Mouse (Mus musculus) layer of hippocampus, adult 18-20 months (tissue): ENCODE measurements around the gene Tmem63a. TPM values are rescaled to one million over a fixed set of nuclear protein-coding genes. Genes with fewer than 3 reads are reported as not detected.
"Not testable (repeated sequence)": the region's sequence is repeated elsewhere in the genome, so short reads cannot be mapped to it uniquely, and the experiment has no call there.

ENCODE experiments used
- DNase-seq, 2 experiments: peaks; one replicate each; pipeline ENCODE4 v3.0.0; 2022; ENCODE audit warnings: low spot score in 2 of 2
- total RNA-seq, 2 experiments: library from RNA; stranded (reverse); gene quantifications; 2 replicates each; pipeline ENCODE4 v1.2.3; 2021

The Tmem63a gene
- total RNA-seq, 2 experiments from 2014 or later = 27.0 to 28.3 TPM

DNA sequence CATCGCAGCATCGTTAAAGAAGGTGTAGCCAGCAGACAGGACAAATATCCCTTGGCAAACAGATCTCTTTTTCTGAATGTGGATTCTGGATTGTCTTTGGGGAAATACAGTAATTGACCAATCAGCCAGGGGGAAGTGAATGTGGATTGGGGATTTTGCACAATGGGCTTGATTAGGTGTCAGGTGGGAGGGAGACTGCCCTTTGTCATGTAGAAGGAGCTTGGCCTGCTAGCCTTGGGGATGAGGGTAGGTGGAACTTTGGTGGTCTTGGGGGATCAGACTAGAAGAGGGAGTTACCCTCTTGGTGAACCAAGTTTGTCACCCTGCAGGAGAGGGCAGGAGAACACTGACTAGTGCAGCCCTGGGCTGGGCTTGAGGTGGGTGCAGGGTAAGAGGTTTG lies 17.4 kb upstream of the Tmem63a start:
- DNase-seq = no peak

DNA sequence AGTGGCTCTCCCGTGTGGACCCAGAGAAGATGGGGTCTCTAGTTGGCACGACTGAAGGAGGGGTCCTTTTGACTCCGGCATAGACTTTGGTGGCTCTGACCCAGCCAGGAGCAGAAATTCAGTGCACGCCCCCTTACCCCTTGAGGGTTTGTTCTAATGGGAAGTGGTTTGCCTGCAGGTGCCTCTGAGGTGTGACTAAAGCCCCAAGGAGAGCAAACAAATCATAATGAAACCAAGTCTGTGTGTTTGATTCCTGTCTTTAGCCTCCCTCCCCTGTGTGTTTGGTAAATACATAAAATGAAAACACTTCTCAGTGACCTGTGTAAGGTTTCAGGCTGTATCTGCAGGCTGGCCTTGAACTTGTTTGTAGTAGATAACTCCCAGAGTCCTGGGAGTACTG lies 15.9 kb upstream of the Tmem63a start:
- no peak for DNase-seq

- DNase-seq = no peak
Measured at GRCm38 (mm10) chr1:180929599-180929998, 12.5 kb upstream of the Tmem63a start.

GRCm38 (mm10) chr1:180931106-180931505 lies 11.0 kb upstream of the Tmem63a start:
- DNase-seq = no peak

DNA sequence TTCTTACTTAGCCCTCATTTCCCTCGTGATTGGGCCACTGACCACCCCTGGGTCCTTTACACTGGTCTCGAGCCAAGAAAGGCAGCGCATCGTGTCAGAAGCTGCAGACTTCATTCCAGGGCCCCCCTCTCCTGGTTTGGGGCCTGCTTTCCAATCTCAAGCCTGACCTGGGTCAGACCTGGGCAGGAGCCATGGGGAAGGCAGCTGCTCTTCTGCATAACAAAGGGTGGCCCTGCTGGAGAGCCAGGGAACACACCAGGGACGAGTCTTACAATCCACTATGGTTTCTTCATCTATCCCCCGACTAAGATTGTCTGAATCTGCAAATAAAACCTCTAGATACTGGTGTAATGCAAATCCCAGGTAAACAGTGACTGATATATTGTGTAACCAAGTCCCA lies 8.5 kb upstream of the Tmem63a start:
- no peak for DNase-seq

GRCm38 (mm10) chr1:180934467-180935419 lies 7.4 kb upstream of the Tmem63a start, which contains the start of gene Lefty1:
Gene Lefty1, plus strand, starts transcription at chr1:180935022.
- no peak for DNase-seq

DNA sequence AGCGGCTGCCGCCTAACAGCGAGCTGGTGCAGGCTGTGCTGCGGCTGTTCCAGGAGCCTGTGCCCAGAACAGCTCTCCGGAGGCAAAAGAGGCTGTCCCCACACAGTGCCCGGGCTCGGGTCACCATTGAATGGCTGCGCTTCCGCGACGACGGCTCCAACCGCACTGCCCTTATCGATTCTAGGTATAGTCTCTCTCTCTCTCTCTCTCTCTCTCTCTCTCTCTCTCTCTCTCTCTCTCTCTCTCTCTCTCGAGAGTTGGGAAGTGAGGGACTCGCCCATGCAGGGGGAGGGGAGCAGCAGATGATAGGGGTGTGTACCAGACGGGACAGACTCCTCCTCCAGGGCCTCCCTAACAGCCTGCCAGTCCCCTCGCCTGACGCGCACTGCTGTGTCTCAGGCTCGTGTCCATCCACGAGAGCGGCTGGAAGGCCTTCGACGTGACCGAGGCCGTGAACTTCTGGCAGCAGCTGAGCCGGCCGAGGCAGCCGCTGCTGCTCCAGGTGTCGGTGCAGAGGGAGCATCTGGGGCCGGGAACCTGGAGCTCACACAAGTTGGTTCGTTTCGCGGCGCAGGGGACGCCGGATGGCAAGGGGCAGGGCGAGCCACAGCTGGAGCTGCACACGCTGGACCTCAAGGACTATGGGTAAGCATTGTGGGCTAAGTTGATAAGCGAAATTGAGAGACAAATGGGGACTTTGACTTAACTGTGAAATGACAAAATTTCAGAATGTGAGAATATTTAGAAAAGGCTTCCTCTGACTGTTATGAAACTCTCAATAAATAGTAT lies 5.3 kb upstream of the Tmem63a start:
- peak in 1 of 2 experiments; percentile 29 for DNase-seq

DNA sequence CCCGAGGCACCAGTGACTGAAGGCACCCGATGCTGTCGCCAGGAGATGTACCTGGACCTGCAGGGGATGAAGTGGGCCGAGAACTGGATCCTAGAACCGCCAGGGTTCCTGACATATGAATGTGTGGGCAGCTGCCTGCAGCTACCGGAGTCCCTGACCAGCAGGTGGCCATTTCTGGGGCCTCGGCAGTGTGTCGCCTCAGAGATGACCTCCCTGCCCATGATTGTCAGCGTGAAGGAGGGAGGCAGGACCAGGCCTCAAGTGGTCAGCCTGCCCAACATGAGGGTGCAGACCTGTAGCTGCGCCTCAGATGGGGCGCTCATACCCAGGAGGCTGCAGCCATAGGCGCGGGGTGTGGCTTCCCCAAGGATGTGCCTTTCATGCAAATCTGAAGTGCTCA lies 4.5 kb upstream of the Tmem63a start:
- DNase-seq = not testable (repeated sequence)

DNA sequence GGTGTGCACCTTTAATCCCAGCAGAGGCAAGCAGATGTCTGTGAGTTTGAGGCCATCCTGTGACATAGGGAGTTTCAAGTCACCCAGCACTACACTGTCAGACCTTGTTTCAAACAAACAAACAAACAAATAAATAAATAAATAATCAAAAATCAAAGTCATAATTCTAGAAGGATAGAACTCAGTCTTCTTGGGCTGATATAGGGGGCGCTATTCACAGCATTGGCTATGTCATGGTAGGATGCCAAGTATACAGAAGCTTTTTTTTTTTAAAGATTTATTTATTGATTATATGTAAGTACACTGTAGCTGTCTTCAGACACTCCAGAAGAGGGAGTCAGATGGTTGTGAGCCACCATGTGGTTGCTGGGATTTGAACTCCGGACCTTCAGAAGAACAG lies 3.4 kb upstream of the Tmem63a start:
- DNase-seq = not testable (repeated sequence)

GRCm38 (mm10) chr1:180940776-180941460 lies 1.2 kb upstream of the Tmem63a start:
- no peak for DNase-seq

DNA sequence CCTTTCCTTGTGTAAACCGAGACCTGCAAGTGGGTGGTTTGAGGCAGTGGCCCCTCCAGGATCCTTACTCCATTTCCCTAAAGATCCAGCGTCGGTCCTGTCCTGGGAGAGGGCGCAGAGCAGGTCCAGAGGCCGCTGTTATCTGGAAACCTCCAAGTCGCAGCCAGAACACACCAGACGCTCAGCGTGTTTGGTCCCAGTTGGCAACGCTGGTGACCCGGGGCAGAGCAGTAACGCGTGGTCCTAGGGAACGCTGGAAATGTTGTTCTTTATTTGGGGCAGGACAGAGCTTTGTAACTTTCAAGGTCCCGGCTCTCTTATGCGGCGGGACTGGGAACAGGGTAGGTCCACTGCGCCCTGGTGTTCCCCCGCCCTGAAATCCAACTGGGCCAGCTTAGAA lies 418 bp upstream of the Tmem63a start:
- no peak for DNase-seq

DNA sequence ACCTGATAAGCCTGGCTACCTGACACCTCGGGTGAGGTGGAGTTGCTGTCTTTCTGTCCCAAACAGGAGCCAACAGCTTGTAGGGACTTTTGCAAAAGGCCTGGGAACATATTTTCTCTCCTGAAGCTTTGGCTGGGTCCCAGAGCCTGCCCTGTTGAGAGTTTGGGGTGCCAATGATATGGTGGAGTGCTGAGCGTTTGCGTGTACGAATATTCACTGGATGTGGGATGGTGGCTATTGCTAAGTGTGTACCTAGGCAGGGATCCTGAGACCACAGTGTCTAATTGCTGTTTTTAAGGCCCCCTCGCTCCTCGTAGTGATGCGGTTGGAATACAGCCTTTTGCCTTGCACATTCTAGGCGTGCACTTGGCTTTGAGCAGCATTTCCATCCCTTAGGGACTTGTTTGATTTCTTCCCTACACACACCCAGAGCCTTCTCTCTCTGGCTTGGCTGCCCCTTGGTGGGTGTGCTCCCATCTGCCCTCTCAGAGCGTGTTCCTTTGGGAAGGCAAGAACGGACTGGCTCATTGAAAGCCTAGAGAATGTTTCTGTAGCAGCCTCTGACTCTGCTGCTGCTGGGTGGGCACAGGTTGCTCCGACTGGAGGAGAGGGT lies 994 bp downstream of the Tmem63a start:
- no peak for DNase-seq

DNA sequence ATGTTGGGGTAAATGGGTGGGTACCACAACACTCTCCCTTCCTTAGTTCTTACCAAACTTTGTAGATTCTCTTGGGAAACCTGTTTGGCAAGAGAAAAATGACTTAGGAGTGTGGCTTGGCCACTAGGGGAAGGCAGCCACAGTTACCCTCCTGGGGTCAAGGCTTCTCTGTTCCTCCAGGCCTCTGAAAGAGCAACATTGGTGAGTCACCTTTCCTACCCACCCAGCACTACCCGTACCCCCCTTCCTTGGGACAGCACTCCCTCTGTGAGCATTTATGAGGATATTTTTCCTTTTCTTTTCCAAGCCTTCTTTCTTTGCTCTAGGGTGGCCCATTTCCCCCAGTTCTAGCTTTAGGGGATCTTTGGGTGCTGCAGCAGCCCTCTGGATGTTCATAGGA lies 1.8 kb downstream of the Tmem63a start:
- DNase-seq = no peak

- DNase-seq = no peak
Measured at GRCm38 (mm10) chr1:180944553-180944952, 2.4 kb downstream of the Tmem63a start.

GRCm38 (mm10) chr1:180945001-180945980 lies 3.1 kb downstream of the Tmem63a start:
- DNase-seq = peak; percentile 28 to 60

- no peak for DNase-seq
Measured at GRCm38 (mm10) chr1:180946448-180946847, 4.3 kb downstream of the Tmem63a start.

DNA sequence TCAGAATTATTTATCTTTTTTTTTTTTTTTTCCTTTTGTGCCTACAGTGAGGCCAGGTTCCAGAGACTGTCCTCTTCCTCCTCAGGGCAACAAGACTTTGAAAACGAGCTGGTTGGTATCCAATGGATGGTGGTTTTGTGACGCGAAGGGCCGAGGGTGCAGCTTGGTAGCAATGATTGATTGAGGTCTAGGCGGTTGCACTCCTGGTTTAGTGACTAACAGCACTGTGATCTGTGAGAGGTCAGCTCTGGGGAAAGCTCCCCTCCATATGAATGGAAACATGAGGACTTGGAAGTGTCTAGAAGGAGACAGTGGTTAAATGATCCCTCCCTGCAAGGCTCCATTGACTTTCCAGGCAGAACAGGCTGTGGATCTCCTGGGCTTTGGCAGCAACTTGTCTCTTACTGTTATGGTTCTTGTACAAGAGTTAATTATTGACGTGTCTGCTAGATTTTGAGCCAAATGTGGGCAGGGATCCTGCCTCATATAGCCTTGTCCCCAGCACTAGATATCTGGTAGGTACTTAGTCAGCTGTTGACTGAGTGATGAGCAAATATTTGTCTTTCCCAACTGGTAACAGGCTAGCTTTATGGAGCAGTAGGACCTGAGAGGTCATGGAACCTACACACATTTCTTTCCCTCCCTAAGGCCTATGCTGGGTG lies 10.1 kb downstream of the Tmem63a start:
- DNase-seq = no peak

DNA sequence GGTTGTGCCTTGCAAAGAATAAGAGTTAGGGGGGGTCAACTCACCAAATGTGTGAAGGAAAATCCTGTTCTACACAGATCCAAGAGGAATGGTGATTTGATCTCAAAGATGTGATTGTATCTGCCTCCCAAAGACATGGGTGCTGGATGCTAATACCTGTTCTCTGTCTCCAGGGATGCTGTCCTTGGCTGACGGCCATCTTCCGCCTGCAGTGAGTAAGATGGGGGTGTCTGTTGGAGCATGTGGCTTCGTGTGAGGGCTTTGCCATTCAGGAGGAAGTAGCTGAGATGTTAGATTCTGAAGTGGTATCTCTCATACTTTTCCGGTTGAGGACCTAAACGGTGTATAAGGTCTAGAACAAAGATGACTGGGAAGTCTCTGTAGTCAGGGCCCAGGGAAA lies 10.7 kb downstream of the Tmem63a start:
- no peak for DNase-seq

DNA sequence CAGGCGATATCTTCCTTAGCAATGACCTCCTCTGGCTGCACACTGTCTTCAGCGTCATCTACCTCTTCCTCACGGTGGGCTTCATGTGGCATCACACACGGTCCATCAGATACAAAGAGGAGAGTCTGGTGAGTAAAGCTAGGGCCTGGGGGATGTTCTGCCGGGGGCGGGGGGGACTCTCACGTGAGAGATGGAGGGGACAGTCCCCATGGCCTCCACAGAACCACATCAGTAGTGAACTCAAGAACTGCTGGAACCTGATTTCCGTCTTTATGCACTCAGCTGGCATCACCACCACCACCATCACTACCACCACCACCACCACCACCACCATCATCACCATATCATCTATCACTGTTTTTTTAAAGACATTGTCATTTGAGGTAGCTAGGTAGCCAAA lies 14.3 kb downstream of the Tmem63a start:
- no peak for DNase-seq
